Mouse (Mus musculus): ENCODE results near the gene Gja4.

Gja4 gene

GRCm38 (mm10) chr4:127324296-127324695 lies 10.5 kb upstream of the Gja4 start:
- DNase-seq (ENCODE audit: low spot score) = no peak

- no peak for DNase-seq (ENCODE audit: low spot score)
Observed at GRCm38 (mm10) chr4:127323651-127324050, 9.8 kb upstream of the Gja4 start.

DNA sequence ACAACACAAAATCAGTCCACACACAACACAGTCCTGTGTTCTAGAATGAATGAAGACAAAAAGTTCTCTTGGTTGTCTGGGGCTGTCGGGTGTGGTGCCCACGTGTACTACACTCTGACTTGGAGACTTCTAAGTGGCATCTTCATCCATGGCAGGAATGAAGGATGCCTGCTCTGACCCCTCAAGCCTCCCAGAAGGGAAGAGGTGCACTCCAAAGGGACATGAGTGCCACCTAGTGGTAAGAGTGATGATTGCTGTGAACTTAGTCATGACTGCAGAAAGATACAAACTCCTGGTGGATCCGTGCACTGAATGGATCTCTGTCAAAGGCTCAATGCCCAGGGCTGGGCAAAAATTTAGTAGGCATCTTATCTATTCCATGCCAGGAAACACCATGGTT lies 5.8 kb upstream of the Gja4 start:
- DNase-seq (ENCODE audit: low spot score) = peak; percentile 62

GRCm38 (mm10) chr4:127317143-127317542 lies 3.3 kb upstream of the Gja4 start:
- no peak for DNase-seq (ENCODE audit: low spot score)

DNA sequence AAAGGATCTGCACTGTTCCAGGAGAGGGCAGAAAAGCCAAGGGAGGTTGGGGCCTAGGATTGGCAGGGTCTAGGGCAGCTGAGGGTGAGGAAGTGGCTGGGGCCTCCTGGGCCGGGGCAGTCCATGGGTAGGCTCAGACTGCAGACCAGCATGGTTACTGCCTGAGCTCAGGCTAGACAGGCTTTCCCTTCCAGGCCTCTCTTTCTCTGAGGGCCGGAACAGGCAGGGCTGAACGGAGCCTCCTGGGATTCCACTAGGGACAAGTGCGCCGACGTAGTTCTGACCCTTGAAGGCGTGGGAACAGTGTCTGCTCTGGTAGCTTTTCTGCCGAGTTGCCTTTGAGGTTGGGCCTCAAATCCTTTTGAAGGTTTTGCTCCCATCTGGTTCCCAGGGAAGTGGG lies 1.9 kb upstream of the Gja4 start:
- DNase-seq (ENCODE audit: low spot score) = no peak

DNA sequence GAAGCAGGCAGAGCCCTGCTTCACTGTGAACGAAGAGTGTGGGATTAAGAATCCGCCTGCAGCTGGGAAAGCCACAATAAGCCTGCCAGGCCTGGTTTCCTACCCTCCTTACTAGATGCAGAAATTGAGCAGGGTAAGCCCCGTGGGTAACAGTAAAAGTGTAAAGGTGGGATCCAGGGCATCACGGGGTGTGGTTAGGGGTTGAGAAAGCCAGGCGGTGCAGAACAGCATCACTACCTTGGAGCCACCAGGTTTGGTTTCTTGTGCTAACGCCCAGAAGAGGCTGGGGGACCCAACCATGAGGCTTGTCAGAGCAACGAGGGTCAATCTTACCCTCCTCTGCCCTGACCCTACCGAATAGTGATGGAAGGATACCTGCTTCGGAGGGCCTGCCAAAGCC lies 746 bp upstream of the Gja4 start:
- no peak for DNase-seq (ENCODE audit: low spot score)

DNA sequence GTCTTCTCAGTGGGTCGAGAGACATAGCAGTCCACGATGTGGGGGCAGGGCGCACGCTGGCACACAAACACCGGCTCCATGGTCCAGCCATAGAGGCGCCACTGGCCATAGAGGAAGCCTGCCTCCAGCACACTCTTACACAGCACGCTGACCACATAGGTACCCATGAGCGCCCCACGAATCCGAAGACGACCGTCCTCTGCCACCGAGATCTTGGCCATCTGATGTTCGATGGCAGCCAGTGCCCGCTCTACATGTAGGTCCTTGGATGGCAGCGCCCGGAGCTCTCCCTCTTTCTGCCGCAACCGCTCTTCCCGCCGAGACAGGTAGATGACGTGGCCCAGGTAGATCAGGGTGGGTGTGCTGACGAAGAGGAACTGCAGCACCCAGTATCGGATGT lies 1.5 kb downstream of the Gja4 start:
- no peak for DNase-seq (ENCODE audit: low spot score)

DNA sequence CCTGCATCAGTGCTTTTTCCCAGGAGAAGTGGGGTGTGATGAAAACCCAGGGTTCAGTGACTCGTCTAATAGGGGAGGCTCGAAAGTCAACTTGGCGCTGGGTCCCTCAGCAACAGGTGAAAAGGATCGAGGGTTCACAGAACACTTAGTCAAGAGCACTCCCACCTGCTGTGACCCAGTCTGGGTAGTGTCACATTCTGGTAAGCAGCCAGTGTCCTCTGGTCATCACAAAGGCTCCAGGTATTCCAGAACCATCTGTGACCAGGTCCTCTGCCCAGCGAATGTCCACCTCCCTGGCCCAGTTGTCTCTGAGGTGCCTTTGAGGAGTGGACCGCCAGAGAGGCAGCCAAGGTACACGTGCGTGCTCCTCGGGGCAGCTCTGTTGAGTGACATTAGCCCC lies 2.3 kb downstream of the Gja4 start:
- no peak for DNase-seq (ENCODE audit: low spot score)

- DNase-seq (ENCODE audit: low spot score) = no peak
Observed at GRCm38 (mm10) chr4:127306915-127307314, 6.9 kb downstream of the Gja4 start.

DNA sequence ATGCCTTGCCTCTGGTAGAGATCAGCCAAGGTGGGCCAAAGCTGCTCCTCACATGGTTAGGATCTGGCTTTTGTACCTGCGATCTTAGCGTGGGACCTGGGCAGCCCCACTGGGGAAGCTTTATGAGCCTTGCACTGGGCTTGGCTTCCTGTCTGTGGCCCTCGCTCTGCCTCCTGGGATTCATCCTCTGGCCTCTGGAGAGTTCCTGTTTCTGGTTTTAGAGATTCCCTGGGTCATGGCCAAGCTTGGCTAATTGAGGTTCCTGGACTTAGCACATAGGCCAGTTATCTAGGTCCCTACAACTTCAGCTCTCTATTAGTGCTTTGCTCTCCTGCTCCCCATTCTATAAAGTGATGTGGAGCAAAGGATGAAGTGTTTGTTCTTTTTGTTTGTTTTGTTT lies 10.0 kb downstream of the Gja4 start:
- no peak for DNase-seq (ENCODE audit: low spot score)

GRCm38 (mm10) chr4:127300503-127300902 lies 13.3 kb downstream of the Gja4 start:
- no peak for DNase-seq (ENCODE audit: low spot score)

DNA sequence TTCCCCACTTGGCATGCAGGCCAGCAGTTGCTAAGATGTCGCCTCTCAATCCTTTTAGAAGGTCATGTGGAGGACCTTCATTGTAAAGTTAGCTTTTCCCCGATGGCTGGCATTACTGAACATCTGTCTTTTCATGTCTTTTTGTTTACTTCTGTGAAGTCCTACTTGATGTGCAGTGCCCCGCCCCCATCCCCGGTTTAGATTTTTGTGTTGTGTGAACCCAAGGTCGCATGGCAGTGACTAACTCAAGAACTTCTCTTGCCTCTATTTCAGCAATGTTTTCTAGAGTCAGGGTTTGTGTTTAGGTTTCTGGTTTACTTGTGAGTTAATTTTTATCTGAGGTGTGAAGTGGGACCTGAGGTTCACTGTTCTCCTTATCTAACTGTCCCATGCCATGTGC lies 21.2 kb downstream of the Gja4 start:
- DNase-seq (ENCODE audit: low spot score) = no peak

GRCm38 (mm10) chr4:127289039-127289548 lies 24.7 kb downstream of the Gja4 start:
- no peak for DNase-seq (ENCODE audit: low spot score)

DNA sequence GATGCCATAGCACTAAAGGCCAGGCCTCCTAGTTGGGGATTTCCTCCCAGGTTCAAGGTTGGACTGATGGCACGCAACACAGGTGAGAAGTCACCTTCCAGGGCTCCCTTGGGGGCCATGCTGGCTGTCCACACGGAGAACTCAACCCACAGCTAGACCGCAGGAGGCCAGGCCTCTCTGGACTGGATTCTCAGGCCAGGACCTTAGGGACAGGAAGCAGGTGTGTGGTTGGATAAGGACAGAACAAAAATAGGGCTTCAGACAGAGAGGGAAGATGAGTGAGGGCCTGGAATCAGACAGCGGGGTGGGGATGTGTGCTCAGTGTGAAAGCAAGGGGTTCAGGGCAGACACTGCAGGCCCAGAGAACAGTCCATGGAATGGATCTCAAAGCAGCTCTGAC lies 26.9 kb downstream of the Gja4 start:
- no peak for DNase-seq (ENCODE audit: low spot score)

- no peak for DNase-seq (ENCODE audit: low spot score)
Observed at GRCm38 (mm10) chr4:127279241-127279640, 34.6 kb downstream of the Gja4 start.

GRCm38 (mm10) chr4:127278451-127279001 lies 35.3 kb downstream of the Gja4 start:
- no peak for DNase-seq (ENCODE audit: low spot score)

DNA sequence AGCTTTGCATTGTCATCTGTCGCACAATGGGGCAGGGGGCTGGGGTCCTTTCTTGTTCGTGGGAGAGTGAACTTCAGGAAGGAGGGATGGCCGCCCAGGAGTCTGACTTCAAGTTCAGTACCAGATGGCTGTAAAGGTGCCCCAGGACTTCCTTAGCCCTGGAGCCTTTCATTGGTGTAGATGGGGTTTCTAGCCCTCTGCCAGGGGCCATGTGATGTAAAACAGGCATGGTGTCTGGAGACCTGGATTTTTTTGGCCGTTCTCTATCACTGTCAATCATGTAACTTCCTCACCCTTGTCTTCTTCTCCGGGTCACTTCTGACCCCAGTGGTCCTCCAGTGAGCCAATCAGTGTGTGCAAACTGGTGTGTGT lies 49.7 kb downstream of the Gja4 start:
- no peak for DNase-seq (ENCODE audit: low spot score)

DNA sequence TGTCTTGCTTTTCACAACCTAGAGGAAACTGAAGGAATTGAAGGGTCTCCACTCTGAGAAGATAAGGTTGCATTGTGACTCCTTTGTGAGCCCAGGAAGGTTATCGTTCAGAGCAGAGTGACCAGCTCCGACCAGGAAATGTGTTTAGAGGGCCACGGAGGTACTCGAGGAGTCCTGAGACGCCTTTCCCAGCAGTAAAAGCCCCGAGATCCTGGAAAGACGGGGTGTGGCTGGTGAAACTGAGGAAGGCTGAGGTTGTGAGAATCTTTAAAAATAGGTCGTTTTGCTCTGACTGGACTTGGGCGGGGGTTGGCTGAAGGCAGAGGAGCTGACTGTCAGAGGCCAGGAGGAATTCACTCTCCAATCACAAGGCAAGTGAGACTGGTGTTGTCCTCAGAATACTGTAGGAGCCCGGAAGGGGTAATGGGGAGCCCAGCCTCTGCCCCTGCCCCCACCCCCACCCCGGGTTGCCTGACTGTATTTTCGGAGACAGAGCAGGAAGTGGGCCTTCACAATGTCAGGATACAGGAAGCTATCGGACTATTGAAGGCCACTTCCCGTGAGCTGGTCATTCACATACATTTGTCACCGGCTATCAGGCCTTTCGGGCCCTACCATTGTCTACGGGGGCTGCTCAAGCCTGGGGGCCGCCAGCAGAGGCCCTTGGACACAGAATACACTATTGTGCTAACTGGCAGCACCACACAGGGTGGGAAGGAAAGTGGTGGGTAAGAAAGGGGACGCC lies 50.2 kb downstream of the Gja4 start:
- DNase-seq (ENCODE audit: low spot score) = no peak

DNA sequence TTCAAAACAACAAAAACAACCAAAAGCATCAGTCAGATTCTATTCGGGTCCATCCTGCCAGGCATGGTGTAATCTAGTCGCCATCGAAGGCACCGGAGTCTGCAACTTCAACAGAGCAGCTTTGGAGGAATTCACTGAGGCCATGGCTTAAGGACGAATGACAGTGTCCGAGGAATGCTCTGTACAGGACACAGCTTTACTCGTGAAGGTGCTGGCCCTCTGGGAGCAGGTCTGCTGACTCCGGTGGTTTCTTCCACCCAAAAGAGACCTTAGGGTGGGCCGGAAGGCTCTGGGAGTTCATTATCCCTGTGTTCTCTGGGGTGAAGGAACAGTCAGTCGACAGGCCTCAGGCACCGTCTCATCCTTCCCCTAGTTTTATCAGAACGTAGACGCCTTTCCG lies 52.2 kb downstream of the Gja4 start:
- no peak for DNase-seq (ENCODE audit: low spot score)

Data from testis, postnatal 14 days (tissue).